Mouse (Mus musculus): Measurements from ENCODE around the gene Tpgs1. TPM values are rescaled to one million over a fixed set of nuclear protein-coding genes. Genes with fewer than 3 reads are reported as not detected.
"Not testable (repeated sequence)": the region's sequence is repeated elsewhere in the genome, so short reads cannot be mapped to it uniquely, and the experiment has no call there.

Tpgs1 gene
- polyA plus RNA-seq, 2 experiments from 2014 or later: 16.6 to 19.5 TPM

- no peak for ATAC-seq
These were observed 24.6 kb downstream of the Tpgs1 start for GRCm38 (mm10) chr10:79693580-79694378.

DNA sequence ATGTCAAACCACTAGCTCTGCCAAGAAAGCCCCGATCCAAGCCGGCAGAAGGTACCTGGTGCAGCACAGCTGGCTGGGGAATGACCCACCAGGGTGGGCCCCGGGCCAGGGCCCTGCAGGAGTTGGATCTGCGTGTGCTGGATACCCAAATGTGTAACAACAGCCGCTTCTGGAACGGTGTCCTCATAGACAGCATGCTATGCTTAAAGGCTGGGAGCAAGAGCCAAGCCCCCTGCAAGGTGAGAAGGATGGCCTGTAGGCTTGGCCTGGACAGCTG is 25.1 kb downstream of the Tpgs1 start:
- ATAC-seq: no peak

DNA sequence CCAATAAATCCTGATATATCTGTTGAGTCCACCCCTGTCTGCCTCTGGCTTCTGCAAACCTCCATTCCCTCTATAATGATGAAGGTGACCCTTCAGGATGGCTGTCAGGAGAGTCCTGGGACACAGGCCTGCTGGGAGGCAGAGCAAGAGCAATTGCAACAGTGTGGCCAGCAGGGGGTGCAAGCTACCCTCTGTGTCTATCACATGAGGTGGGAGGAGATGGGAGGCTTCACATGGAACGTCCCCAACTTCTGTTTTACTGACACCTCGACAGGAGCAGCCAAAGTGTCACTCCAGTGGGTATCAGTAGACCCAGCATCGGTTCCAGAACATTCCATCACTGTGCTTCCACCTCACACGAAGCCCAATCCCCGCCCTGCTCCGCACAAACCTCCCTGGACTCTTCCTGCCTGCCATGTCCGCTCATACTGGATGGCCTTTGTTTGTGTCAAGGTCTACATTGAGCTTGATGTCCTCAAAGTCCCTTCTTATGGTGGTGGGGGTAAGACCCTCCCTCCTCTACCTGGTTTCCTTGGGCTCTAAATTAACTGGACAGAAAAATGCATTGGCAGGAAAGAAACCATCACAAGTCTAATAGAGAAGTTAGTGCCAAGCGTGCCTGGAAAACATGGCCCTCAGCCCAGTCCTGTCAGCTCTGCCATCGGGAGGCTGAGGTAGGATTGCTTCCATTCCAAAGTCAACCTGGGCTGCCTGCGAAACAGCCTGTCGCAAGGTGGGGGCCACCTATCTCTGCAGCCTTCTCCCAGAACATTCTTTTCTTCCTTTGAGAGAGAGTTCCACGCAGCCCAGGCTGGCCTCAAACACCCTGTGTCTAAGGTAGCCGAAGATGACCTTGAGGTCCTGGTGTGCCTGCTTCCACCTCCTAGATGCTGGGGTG is 26.3 kb downstream of the Tpgs1 start:
- ATAC-seq: peak; percentile 74

DNA sequence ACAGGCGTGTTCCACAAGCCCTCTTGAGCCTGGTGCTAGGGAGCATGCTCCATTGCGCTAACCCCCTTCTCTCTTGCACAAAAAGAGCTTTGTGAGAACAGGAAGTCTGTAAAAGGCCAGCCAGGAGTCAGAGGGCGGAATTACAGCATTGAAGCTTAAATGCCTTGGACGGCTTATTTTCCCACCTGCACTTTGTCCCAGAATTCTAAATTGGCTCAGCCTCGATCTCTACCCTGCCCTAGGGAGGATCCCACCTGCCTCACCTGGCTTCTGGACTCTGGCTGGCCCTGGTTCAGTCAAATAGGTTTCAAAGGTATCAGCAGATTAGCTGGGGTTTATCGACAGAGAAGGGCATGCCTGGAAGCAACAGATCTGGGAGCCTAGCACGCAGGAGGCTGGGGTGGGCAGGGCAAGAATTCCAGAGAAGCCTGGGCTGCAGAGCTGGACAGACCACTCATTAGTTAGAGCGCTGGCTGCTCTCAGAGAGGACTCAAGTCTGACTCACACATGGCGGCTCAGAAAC is 27.0 kb downstream of the Tpgs1 start:
- no peak for ATAC-seq

DNA sequence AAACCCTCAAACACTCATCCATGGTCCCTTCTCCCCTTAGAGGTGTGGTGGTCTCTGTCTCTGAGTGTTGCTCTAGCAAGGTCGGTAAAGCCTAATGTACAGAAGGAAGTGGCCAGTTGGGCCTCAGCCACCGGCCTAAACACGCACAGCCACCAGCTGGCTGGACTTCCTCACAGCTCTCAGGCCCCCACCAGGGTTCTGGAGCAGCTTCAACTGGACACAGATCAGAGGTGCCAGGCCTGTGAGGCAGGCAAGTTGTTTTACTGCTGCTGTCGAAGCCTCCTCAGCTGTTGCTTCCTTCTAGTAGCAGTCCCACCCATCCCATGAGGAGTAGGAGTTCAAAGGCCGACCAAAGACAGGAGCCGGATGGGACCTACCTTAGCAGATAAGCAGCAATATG is 28.7 kb downstream of the Tpgs1 start:
- ATAC-seq: no peak

DNA sequence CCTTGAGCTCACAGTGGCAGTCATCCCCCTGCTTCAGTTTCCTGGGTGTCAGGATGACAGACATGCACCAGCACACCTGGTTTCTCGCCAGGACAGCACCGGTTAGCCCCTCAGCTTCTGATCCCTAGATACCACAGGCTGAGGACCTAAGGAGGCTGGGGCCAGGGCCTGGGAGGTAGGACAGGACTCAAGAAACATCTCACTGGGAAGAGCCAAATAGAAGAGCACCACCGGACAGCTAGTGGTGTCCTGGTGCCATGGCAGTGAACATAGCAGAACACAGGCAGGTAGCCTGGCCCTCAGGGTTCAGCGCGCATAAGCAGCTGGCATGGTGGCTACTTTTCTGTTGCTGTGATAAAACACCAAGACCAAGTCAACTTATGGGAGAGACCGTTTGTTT is 29.3 kb downstream of the Tpgs1 start:
- no peak for ATAC-seq

- ATAC-seq: no peak
These were observed 31.5 kb downstream of the Tpgs1 start for GRCm38 (mm10) chr10:79700676-79701075.

DNA sequence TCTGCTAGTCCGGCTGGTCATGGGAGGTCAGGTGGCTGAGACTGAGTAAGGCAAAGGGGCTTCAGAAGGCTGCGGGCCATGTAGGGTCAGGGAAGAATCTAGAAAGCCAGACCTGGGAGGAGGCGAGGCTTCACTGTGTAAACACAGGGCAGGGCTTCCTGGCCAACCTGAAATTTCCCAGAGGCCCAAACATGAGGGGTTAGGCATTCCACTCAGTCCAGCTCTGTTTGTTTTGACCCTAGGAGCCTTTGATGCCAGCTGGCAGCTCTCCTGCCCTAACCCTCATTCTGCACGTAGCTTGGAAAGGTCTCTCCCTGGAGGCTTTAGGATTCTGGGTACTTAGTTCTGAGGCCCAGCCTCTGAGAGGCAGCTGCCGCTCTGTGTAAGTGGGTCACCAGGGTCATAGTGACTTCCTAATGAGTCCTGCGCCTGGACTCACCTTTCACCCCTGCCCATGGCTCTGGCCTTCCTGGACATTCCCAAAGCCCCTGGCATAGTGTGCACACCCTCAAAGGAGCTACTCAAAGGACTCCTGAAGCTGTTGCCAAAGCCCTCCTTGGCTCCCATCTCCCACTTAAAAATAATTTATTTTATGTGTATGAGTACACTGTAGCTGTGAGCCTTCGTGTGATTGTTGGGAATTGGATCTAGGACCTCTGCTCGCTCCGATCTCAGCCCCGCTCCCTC is 32.4 kb downstream of the Tpgs1 start:
- no peak for ATAC-seq

- not testable (repeated sequence) for ATAC-seq
These were observed 33.8 kb downstream of the Tpgs1 start for GRCm38 (mm10) chr10:79702970-79703369.

DNA sequence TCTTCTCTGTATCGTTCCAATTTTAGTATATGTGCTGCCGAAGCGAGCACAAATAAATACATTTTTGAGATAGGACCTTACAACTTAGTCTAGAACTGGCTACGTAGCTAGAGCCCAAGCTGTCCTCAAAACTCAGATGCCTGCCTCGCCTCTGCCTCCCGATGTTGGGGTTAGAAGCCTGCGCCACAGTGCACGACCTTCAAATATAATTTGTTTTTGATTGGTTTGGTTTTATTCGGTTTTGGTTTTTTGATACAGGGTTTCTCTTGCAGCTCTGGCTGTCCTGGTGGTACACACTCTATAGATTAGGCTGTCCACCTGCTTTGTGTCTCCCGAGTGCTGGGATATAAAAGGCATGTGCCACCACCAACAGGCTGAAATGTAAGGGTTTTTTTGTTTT is 34.4 kb downstream of the Tpgs1 start:
- ATAC-seq: no peak

DNA sequence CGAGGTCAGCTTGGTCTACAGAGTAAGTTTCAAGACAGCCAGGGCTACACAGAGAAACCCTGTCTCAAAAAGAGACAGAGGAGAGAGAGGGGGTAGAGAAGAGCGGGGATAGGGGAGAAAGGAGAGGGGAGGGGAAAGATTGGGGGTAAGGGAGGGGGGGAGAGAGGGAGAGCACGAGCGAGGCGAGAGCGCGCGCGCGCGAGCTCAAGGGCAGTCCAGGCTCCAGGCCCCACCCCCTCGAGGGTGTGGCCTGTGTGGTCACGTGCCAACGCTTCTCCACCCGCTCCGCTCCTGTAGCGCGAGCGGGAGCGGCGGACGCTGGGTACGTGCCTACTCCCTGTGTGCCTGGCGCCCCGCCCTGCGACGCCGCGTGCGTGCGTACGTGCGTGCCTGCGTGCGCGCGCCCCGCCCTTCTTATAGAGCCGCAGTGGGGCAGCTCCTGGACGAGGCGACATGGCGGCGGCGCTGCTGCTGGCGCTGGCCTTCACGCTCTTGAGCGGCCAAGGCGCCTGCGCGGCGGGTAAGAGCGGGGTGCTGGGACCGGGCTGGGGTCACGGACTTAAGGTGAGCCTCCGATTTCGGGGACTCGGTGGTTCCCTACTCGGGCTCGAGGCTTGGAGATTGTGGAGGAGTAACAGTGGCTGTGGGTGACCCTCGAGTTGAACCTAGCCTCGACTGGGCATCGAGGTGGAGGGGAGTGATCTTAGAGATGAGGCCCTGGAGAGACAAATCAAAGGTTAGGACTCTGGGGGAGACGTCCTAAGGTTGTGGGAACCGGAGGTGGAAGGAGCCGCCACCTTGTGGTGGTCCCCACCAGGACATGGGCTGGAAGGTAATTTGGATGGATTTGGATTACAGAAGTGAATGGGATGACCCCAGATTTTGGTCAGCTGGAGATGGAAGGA is 35.1 kb downstream of the Tpgs1 start, which contains the start of gene Bsg:
Gene Bsg (plus strand): TSS at position 427 of the 905 bp plus-strand sequence.
- ATAC-seq: peak; percentile 100

DNA sequence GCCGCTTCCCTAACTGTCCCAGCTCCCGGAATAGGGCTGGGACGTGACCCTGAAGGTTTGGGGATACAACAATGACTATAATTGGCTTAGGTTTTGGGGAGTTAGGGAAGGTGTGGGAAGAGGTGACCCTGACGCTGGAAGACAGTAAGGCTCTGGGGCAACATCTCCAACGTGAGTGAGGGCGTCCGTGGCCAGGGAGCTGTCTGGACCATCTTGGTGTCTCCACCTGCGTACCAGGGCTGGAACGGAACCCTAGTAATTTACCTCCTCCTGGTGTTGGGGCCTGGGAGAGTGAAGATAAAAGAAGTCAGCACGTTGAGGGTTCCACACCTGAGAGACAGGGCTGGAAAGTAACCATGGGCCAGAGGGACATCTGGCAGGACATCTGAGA is 35.8 kb downstream of the Tpgs1 start:
- no peak for ATAC-seq

GRCm38 (mm10) chr10:79705951-79706350 is 36.8 kb downstream of the Tpgs1 start:
- no peak for ATAC-seq

DNA sequence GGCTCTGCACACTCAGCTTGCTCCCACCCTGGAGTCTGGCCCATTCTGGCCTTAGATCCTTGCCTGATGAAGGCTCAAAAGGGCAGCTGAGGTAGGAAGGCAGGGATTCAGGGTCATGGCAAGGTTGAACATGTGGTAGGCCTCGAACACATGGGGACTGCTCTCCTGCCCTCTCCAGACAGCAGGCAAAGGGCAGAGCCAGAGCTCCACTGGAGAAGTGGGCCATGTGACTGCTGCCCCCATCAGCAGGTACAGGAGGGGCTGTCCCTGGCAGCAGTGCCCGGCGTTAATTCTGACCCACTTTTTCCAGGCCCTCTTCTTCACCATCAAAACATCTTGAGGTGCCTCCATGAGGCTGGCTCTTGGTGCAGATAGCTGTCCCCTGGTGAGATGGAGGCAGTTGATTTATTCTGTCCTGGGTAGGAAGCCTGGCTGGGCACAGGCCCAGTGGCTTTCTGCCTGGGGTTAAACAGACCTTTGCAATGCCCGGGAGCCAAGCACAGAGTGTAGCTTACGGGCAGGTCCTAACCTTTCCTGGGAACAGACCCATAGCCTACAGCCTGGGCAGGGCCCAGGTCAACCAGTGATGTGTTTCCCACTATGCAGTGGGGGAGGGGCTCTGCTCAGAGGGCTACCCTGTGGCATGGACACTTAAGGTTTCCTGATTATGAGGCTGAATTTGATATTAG is 37.4 kb downstream of the Tpgs1 start:
- ATAC-seq: no peak

GRCm38 (mm10) chr10:79707162-79707561 is 38.0 kb downstream of the Tpgs1 start:
- ATAC-seq: no peak

- ATAC-seq: no peak
These were observed 38.6 kb downstream of the Tpgs1 start for GRCm38 (mm10) chr10:79707759-79708158.

GRCm38 (mm10) chr10:79708668-79709067 is 39.5 kb downstream of the Tpgs1 start:
- no peak for ATAC-seq

- no peak for ATAC-seq
These were observed 40.1 kb downstream of the Tpgs1 start for GRCm38 (mm10) chr10:79709307-79709706.

GRCm38 (mm10) chr10:79712029-79712428 is 42.9 kb downstream of the Tpgs1 start:
- no peak for ATAC-seq

DNA sequence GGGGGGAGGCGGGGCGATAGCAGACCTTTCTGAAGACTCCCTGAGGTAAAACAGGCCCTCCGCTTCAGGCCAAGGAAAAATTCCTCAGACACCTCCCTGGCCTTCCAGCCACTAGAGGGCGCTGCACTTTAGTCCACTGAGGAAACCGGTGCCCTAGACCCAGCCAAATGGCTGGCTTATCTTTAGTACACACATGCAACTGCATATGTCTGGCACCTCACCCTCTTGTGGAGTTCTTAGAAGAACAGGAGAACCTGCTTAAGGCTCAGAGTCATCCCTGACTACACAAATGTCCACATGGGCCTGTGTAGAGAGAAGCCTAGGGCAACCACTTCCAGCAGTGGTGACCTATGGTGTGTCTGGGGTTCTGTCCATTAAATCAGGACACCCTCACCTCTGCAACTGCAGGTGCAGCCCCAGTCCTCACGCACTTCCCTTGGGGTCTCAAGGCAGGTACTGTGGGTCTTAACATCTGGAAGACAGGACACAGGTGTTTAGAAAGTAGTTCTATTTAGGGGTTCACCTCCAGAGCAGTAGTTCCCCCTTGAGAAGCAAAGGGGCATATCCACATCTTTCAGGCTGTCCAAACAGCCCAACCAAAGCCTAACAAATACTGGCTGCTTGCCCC is 43.4 kb downstream of the Tpgs1 start:
- peak; percentile 54 for ATAC-seq

DNA sequence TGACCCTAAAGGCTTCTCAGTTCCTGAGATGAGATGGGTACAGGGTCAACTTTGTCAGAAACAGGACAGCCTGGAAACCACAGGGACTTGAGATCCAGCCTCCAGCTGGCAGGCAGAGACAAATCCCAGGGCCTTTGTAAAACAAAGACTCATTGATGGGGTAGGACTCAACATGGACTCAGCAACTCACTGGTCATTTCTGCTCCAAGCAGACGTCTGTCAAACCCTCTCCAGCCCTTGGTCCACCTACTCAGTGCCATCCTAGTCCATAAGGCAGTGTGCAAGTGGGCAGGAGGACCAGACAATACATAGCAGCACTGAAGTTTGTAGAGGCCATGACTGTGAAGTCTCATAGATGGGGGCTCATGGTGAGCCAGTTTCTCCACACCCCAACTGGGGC is 44.0 kb downstream of the Tpgs1 start:
- ATAC-seq: no peak
